Mouse (Mus musculus) hindbrain, embryonic 11.5 days (tissue): ENCODE data around the gene Rab44. TPM values are rescaled to one million over a fixed set of nuclear protein-coding genes. Genes with fewer than 3 reads are reported as not detected.
A peak's percentile ranks its signal among the peaks of the same experiment; 100 is the strongest.

ENCODE experiments used
- ATAC-seq: fragments of 200-750 bp; cut with Nextera tagmentation; 2 replicates; pipeline ENCODE4 v1.8.0; 2017; ENCODE audit warnings: mild to moderate bottlenecking, moderate TSS enrichment, moderate library complexity; ENCODE audit not compliant: low FRiP score
- DNase-seq: peaks from one replicate; pipeline ENCODE4 v3.0.0-alpha.2; 2015; ENCODE audit warnings: low spot score
- H3K27ac ChIP-seq: fragments of 300-500 bp; sonication (generic); 2 replicates; pipeline ENCODE4 v1.5.1; 2014; ENCODE audit warnings: mild to moderate bottlenecking, low read depth, low read length
- H3K27me3 ChIP-seq: fragments of 300-500 bp; sonication (generic); 2 replicates; pipeline ENCODE4 v1.6.1; 2014; ENCODE audit warnings: mild to moderate bottlenecking, low read length, moderate library complexity, mixed read lengths; ENCODE audit not compliant: control insufficient read depth, insufficient read depth
- H3K36me3 ChIP-seq: fragments of 300-500 bp; sonication (generic); 2 replicates; pipeline ENCODE4 v1.6.1; 2014; ENCODE audit warnings: mild to moderate bottlenecking, low read length, moderate library complexity, mixed read lengths; ENCODE audit not compliant: control insufficient read depth, insufficient read depth
- H3K4me1 ChIP-seq: fragments of 300-500 bp; sonication (generic); replicated peaks from 2 replicates; pipeline ENCODE4 v1.6.1; 2014; ENCODE audit warnings: low read length, mixed read lengths; ENCODE audit not compliant: control insufficient read depth, insufficient read depth
- H3K4me2 ChIP-seq: fragments of 300-500 bp; sonication (generic); replicated peaks from 2 replicates; pipeline ENCODE4 v1.6.1; 2014; ENCODE audit warnings: mild to moderate bottlenecking, low read depth, low read length
- H3K4me3 ChIP-seq: fragments of 300-500 bp; sonication (generic); 2 replicates; pipeline ENCODE4 v1.5.1; 2014; ENCODE audit warnings: low read depth, low read length
- H3K9ac ChIP-seq: fragments of 300-500 bp; sonication (generic); 2 replicates; pipeline ENCODE4 v1.6.1; 2014; ENCODE audit warnings: low read depth, low read length
- H3K9me3 ChIP-seq: fragments of 300-500 bp; sonication (generic); 2 replicates; pipeline ENCODE4 v1.6.1; 2016; ENCODE audit warnings: low read length; ENCODE audit not compliant: control insufficient read depth
- WGBS: fragments of 180-500 bp; shearing (Covaris S2); extraction: QIAGEN DNeasy Blood & Tissue Kit; methylation state at CpG from one replicate; pipeline ENCODE4 v1.1.7; 2014; 5-methylcytosine and 5-hydroxymethylcytosine counted together
- polyA plus RNA-seq: library from polyadenylated mRNA; unstranded; fragments of >200 nt; fragmentation: Nextera tagmentation; extraction: Ambion mirVana; gene quantifications from 2 replicates; pipeline ENCODE4 v1.2.1, GENCODE M21; 2014

The Rab44 gene
- polyA plus RNA-seq, 1 experiment from 2014 or later = not detected

GRCm38 (mm10) chr17:29084656-29085055, 29.3 kb upstream of the Rab44 start:
- Histone ChIP-seq H3K36me3 (no peaks in the 10 kb centered on the region), H3K4me3 (no peak overlapping the region), H3K27me3 (peaks cover 16% of the 10 kb centered on the region), H3K9ac (no peak overlapping the region), H3K4me2 (no peak overlapping the region), H3K4me1 (peaks cover 5% of the 10 kb centered on the region), H3K27ac (no peak overlapping the region), H3K9me3 (no peaks in the 10 kb centered on the region)
- WGBS = 93% methylated on average over 7 of the region's 7 CpGs
- DNase-seq = no peak
- no peak for ATAC-seq

- Histone ChIP-seq H3K9ac (no peak overlapping the region), H3K36me3 (no peaks in the 10 kb centered on the region), H3K27me3 (peaks cover 16% of the 10 kb centered on the region), H3K4me3 (no peak overlapping the region), H3K4me1 (peaks cover 5% of the 10 kb centered on the region), H3K27ac (no peak overlapping the region), H3K9me3 (no peaks in the 10 kb centered on the region), H3K4me2 (no peak overlapping the region)
- ATAC-seq = no peak
- 84% methylated on average over 10 of the region's 10 CpGs for WGBS
- no peak for DNase-seq
Measured at GRCm38 (mm10) chr17:29085266-29085665, 28.7 kb upstream of the Rab44 start.

- H3K27ac ChIP-seq = no peak overlapping the region
- no peak for ATAC-seq
Measured at GRCm38 (mm10) chr17:29086916-29087315, 27.0 kb upstream of the Rab44 start.

GRCm38 (mm10) chr17:29090776-29091175, 23.2 kb upstream of the Rab44 start, which contains the start of gene Cdkn1a:
Gene Cdkn1a, plus strand, starts transcription at chr17:29090976.
- Histone ChIP-seq H3K9ac (no peak within 1 kb of the TSS), H3K4me1 (peaks cover 12% of the 10 kb centered on the region), H3K4me2 (no peak within 1 kb of the TSS), H3K27me3 (peaks cover 24% of the 10 kb centered on the region), H3K27ac (no peak within 1 kb of the TSS), H3K9me3 (no peaks in the 10 kb centered on the region), H3K4me3 (no peak within 1 kb of the TSS), H3K36me3 (no peaks in the 10 kb centered on the region)
- DNase-seq (no peak), ATAC-seq (no peak)
- 82% methylated on average over 3 of the region's 3 CpGs for WGBS

More at GRCm38 (mm10) chr17:29086916-29087315, 27.0 kb upstream of the Rab44 start:
- WGBS = 74% methylated on average over 4 of the region's 4 CpGs
- Histone ChIP-seq H3K4me2 (no peak overlapping the region), H3K27me3 (peaks cover 2% of the 10 kb centered on the region), H3K4me1 (no peaks in the 10 kb centered on the region), H3K36me3 (no peaks in the 10 kb centered on the region), H3K9me3 (no peaks in the 10 kb centered on the region), H3K9ac (no peak overlapping the region), H3K4me3 (no peak overlapping the region)
- no peak for DNase-seq

GRCm38 (mm10) chr17:29091348-29091944, 22.5 kb upstream of the Rab44 start:
- Histone ChIP-seq H3K27me3 (peaks cover 24% of the 10 kb centered on the region), H3K4me1 (peaks cover 12% of the 10 kb centered on the region), H3K27ac (no peak overlapping the region), H3K4me3 (no peak overlapping the region), H3K9ac (no peak overlapping the region), H3K36me3 (no peaks in the 10 kb centered on the region), H3K9me3 (no peaks in the 10 kb centered on the region), H3K4me2 (no peak overlapping the region)
- no peak for DNase-seq
- no peak for ATAC-seq
- 55% methylated on average over 6 of the region's 6 CpGs for WGBS

GRCm38 (mm10) chr17:29092497-29092896, 21.4 kb upstream of the Rab44 start:
- Histone ChIP-seq H3K4me1 (peaks cover 12% of the 10 kb centered on the region), H3K27ac (no peak overlapping the region), H3K9me3 (no peaks in the 10 kb centered on the region), H3K4me2 (no peak overlapping the region), H3K36me3 (no peaks in the 10 kb centered on the region), H3K9ac (no peak overlapping the region), H3K27me3 (peaks cover 24% of the 10 kb centered on the region), H3K4me3 (no peak overlapping the region)
- no peak for DNase-seq
- 61% methylated on average over 5 of the region's 5 CpGs for WGBS
- ATAC-seq = no peak

GRCm38 (mm10) chr17:29093110-29093952, 20.6 kb upstream of the Rab44 start:
- Histone ChIP-seq H3K27me3 (peaks cover 24% of the 10 kb centered on the region), H3K36me3 (no peaks in the 10 kb centered on the region), H3K4me2 (peak overlapping the region; percentile 89), H3K9me3 (no peaks in the 10 kb centered on the region), H3K4me1 (peaks cover 12% of the 10 kb centered on the region), H3K4me3 (peak overlapping the region; percentile 47), H3K27ac (no peak overlapping the region), H3K9ac (peak overlapping the region; percentile 54; the same call in 1 of the 2 replicates)
- WGBS = 8% methylated on average over 34 of the region's 36 CpGs
- peak; percentile 86 for DNase-seq
- peak; percentile 81 for ATAC-seq

- H3K27me3 ChIP-seq = peaks cover 24% of the 10 kb centered on the region
- ATAC-seq = no peak
Measured at GRCm38 (mm10) chr17:29093961-29094309, 20.0 kb upstream of the Rab44 start.

More at GRCm38 (mm10) chr17:29093961-29094309, 20.0 kb upstream of the Rab44 start:
- Histone ChIP-seq H3K4me1 (peaks cover 12% of the 10 kb centered on the region), H3K4me3 (peak overlapping the region; percentile 47), H3K4me2 (peak overlapping the region; percentile 89), H3K9me3 (no peaks in the 10 kb centered on the region), H3K36me3 (no peaks in the 10 kb centered on the region), H3K27ac (no peak overlapping the region), H3K9ac (peak overlapping the region; percentile 54)
- no peak for DNase-seq
- under 1% methylated on average over 24 of the region's 24 CpGs for WGBS
